In the genomic region with DNA sequence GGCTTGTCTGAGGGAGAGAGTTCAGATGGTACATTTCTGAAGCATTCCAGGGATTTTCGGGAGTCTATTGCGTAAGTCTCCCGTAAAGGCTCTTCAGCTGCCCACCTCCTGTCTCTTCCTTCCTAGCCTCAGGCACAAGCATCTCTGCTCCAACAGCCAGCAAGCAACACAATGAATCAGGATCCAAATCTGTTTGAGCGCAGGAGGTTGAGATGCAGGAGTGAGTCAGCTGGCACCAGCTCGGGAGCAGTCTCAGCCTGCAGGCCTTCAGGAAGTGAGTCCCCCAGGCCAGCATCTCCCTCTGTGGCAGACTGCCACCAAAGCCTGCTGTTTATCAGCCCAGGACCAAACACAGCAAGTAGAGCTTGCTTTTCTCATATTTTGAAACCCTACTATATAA, we compare ENCODE assay signal across 9 mouse cellular contexts. TPM values are rescaled to one million over a fixed set of nuclear protein-coding genes. Genes with fewer than 3 reads are reported as not detected.
DNase-seq lines count a peak whose midpoint lies in the region; ATAC-seq and TF ChIP-seq lines count a peak whose summit lies in the region.
"Had no signal": no experiment of that assay in that cellular context is flagged by ENCODE, and none has a peak within 500 bp of the region (broad histone marks: within the 10 kb centered on the region; RNA-seq: fewer than 3 reads in every experiment).

No protein-coding gene starts in this region.

- H3K4me3 ChIP-seq in spleen, adult 2 months (ENCODE audit: extremely low read depth, insufficient read depth, insufficient read length): no peak overlapping the region
- H3K4me3 ChIP-seq in heart, embryonic 11.5 days (ENCODE audit: low read depth, low read length): no peak overlapping the region
- H3K4me3 ChIP-seq in left cerebral cortex, adult 2 months: 0 out of 2 replicates have a peak overlapping the region, but pooled peaks have one; percentile 0
- H3K4me3 ChIP-seq in intestine, embryonic 16.5 days (ENCODE audit: low read length): no peak overlapping the region
- H3K4me3 ChIP-seq: neural tube, embryonic 13.5 days had no signal

- no peak overlapping the region for H3K9ac ChIP-seq in heart, embryonic 11.5 days (ENCODE audit: low read depth, low read length)
- no peak overlapping the region for H3K9ac ChIP-seq in intestine, embryonic 16.5 days (ENCODE audit: low read depth, low read length)
- H3K9ac ChIP-seq: neural tube, embryonic 13.5 days had no signal

- no peak for TF ChIP-seq CTCF in spleen, adult 2 months (IDR thresholded peaks at IDR 0.05; ENCODE audit: extremely low read depth, insufficient read depth, insufficient read length, insufficient replicate concordance)
- TF ChIP-seq CTCF in left cerebral cortex, adult 2 months (IDR thresholded peaks at IDR 0.05): no peak

- no peak for TF ChIP-seq POLR2A in spleen, adult 2 months (IDR thresholded peaks at IDR 0.05; ENCODE audit: low read depth, low read length)

- H3K27me3 ChIP-seq in spleen, adult 2 months (ENCODE audit: control insufficient read depth, insufficient read depth, low read length): no peaks in the 10 kb centered on the region
- H3K27me3 ChIP-seq in heart, embryonic 11.5 days (ENCODE audit: control insufficient read depth, insufficient read depth, low read length): no peaks in the 10 kb centered on the region
- no peaks in the 10 kb centered on the region for H3K27me3 ChIP-seq in intestine, embryonic 16.5 days (replicated peaks; ENCODE audit: control insufficient read depth, insufficient read depth, low read length)
- H3K27me3 ChIP-seq: neural tube, embryonic 13.5 days had no signal

- 65% methylated on average over 5 of the region's 5 CpGs for WGBS in spleen, adult 2 months
- 56% methylated on average over 5 of the region's 5 CpGs for WGBS in heart, embryonic 11.5 days (ENCODE audit: insufficient replicate concordance)
- WGBS in intestine, embryonic 16.5 days: 53% methylated on average over 5 of the region's 5 CpGs

- no peaks in the 10 kb centered on the region for H3K4me1 ChIP-seq in spleen, adult 2 months (ENCODE audit: control insufficient read depth, insufficient read depth, insufficient read length)
- H3K4me1 ChIP-seq in heart, embryonic 11.5 days (ENCODE audit: control insufficient read depth, insufficient read depth, low read length): peaks cover 11% of the 10 kb centered on the region
- H3K4me1 ChIP-seq in intestine, embryonic 16.5 days (ENCODE audit: control insufficient read depth, insufficient read depth, low read length): no peaks in the 10 kb centered on the region
- H3K4me1 ChIP-seq: neural tube, embryonic 13.5 days had no signal

- no peaks in the 10 kb centered on the region for H3K36me3 ChIP-seq in spleen, adult 2 months (ENCODE audit: control insufficient read depth, insufficient read depth, low read length)
- H3K36me3 ChIP-seq in heart, embryonic 11.5 days (ENCODE audit: control insufficient read depth, insufficient read depth, low read length): no peaks in the 10 kb centered on the region
- H3K36me3 ChIP-seq in intestine, embryonic 16.5 days (ENCODE audit: control insufficient read depth, insufficient read depth, low read length): no peaks in the 10 kb centered on the region

- ATAC-seq in heart, embryonic 11.5 days (replicated peaks; ENCODE audit: insufficient number of reproducible peaks, low FRiP score, low TSS enrichment): no peak
- no peak for ATAC-seq in intestine, embryonic 16.5 days

- H3K4me2 ChIP-seq in heart, embryonic 11.5 days: no peak overlapping the region
- H3K4me2 ChIP-seq in intestine, embryonic 16.5 days (ENCODE audit: low read depth, low read length): no peak overlapping the region
- H3K4me2 ChIP-seq: neural tube, embryonic 13.5 days had no signal

- H3K27ac ChIP-seq in spleen, adult 2 months (ENCODE audit: insufficient read depth, low read length): peak overlapping the region; percentile 8; the same call in 1 of the 2 replicates
- H3K27ac ChIP-seq in heart, embryonic 11.5 days (ENCODE audit: low read depth, low read length): 0 out of 2 replicates have a peak overlapping the region, but pooled peaks have one; percentile 22
- H3K27ac ChIP-seq in left cerebral cortex, adult 2 months: peak overlapping the region; percentile 85
- no peak overlapping the region for H3K27ac ChIP-seq in intestine, embryonic 16.5 days (ENCODE audit: low read length)
- H3K27ac ChIP-seq: neural tube, embryonic 13.5 days had no signal

- no peaks in the 10 kb centered on the region for H3K9me3 ChIP-seq in heart, embryonic 11.5 days (replicated peaks; ENCODE audit: control insufficient read depth, low read length)
- H3K9me3 ChIP-seq in intestine, embryonic 16.5 days (ENCODE audit: control insufficient read depth, low read length): no peaks in the 10 kb centered on the region
- H3K9me3 ChIP-seq: neural tube, embryonic 13.5 days had no signal

- intact Hi-C loops in left cerebral cortex, adult 2 months (cut with DNase I): loop anchor here (1.0 kb wide), 1 partner anchor 24 kb away; the partner anchor contains the start of gene Kmt2a

- DNase-seq in spleen, adult 2 months (ENCODE audit: low read depth in 1 of 2, low spot score in 2 of 2): no peak
- no peak for DNase-seq in spleen, adult 12 weeks (ENCODE audit: low spot score)
- peak; percentile 84 to 89 for DNase-seq in cerebellum, postnatal 25 days
- peak; percentile 74 to 80 for DNase-seq in left cerebral cortex, adult 2 months (ENCODE audit: extremely low spot score in 1 of 2, low spot score in 2 of 2)
- DNase-seq in right cerebral cortex, postnatal 4 days: peak; percentile 33
- DNase-seq in T-cell, adult 2 months (ENCODE audit: low spot score): no peak

RNA-seq across cellular contexts. Expression of gene Atp5l, which starts 15.6 kb away (rescaled TPM):
- 65.8 and 79.4 TPM in 2 replicates for polyA plus RNA-seq in spleen, adult 2 months (2012; rRNA removed)
- 943 and 1,030 TPM in 2 replicates for polyA plus RNA-seq in heart, embryonic 11.5 days (2014; fragmentation: Nextera tagmentation; extraction: Ambion mirVana)
- 100 to 1,000 TPM; 302 to 340 TPM for total RNA-seq in left cerebral cortex, adult 2 months (2021)
- 937 and 949 TPM in 2 replicates for polyA plus RNA-seq in intestine, embryonic 16.5 days (2015; fragmentation: Nextera tagmentation; extraction: Ambion mirVana)

RNA-seq across cellular contexts. Expression of gene Kmt2a, which starts 23.9 kb away (rescaled TPM):
- polyA plus RNA-seq in spleen, adult 2 months (2012; rRNA removed): 36.8 and 38.4 TPM in 2 replicates
- polyA plus RNA-seq in heart, embryonic 11.5 days (2014; fragmentation: Nextera tagmentation; extraction: Ambion mirVana): 7.3 and 13.9 TPM in 2 replicates
- 10 to 100 TPM; 81.5 to 97.4 TPM for total RNA-seq in left cerebral cortex, adult 2 months (2021)
- polyA plus RNA-seq in intestine, embryonic 16.5 days (2015; fragmentation: Nextera tagmentation; extraction: Ambion mirVana): 5.3 and 7.7 TPM in 2 replicates

Comparison
In these comparisons a context has a peak if more than half of its experiments do, and no peak if none do; other contexts are left out.
1. DNase-seq: peak in cerebellum, postnatal 25 days (2 of 2), left cerebral cortex, adult 2 months (2 of 2) and right cerebral cortex, postnatal 4 days (single experiment); none in spleen, adult 2 months (0 of 2), spleen, adult 12 weeks (single experiment) and T-cell, adult 2 months (single experiment).
2. RNA of gene Atp5l, which starts 15.6 kb away (polyA plus RNA-seq): 943 to 1,030 TPM in heart, embryonic 11.5 days and 937 to 949 TPM in intestine, embryonic 16.5 days; 65.8 to 79.4 TPM in spleen, adult 2 months; every median in the first group is over 10 times any median in the second.